Mouse (Mus musculus): Measurements from ENCODE around the gene Rab6a.
"Not testable (repeated sequence)": the region's sequence is repeated elsewhere in the genome, so short reads cannot be mapped to it uniquely, and the experiment has no call there.

Rab6a gene

DNA sequence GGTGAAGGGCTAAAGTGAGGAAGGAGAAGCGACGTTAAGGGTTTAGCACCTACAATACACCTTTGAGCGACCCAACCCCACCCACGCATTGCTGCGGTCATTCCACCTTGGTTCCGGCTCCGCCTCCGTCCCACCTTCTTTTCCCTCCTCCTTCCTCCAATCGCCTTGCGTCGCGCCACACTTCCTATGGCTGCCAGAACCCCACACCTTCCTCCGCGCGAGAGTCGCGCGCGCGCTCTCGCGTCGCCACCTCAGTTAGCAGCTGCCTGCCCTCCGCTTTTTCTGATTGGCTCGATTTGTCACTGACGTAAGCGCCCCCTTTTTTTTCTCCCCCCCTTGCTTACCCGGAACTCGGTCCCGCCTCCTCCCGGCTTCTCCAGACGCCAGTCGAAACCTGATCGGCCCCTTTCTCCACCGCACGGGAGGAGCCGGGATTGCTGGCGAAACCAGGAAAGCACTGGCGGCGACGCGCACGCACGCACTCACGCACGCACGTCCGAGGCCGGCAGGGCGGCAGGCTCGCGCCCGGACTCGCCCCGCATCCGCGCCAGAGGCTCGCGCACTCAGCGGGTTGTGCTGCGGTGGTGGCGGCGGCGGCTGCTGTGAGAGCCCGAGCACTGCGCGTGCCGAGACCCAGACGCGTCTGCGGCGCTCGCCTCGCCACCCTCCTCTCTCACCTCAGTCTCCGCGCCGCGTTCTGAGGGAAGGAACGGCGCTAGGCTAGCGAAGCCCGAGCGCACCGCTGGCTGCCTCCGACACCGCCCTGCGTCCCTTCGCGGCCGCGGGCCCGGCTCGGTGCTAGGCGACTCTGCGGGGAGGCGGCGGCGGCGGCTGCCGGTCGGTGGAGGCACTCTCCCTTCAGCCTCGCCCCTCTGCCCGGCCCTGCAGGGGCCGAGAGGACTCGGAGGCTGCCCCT, at the start of gene Rab6a:
Rab6a (plus strand) TSS at position 197 of the 916 bp plus-strand sequence.
- DNase-seq (ENCODE audit: extremely low read depth, low read depth), result peak; percentile 96

DNA sequence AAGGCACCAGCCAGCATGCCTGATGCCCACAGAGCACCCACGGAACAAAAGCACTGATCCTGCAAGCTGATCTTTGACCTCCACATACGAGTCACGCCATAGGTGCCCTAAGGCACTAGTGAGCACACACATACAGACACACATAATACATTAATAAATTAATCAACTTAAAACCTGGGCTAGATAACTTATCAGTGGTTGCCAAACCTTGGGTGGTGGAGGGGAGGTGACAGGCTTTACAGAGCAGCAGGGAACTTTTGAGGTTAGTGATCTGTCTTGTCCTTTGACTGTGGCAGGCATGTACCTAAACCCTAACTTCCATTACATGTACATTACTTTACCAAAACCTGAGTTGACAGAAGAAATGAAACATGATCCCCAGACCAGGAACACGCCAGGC, 47.9 kb upstream of the Rab6a start:
- no peak for DNase-seq (ENCODE audit: extremely low read depth, low read depth)

DNA sequence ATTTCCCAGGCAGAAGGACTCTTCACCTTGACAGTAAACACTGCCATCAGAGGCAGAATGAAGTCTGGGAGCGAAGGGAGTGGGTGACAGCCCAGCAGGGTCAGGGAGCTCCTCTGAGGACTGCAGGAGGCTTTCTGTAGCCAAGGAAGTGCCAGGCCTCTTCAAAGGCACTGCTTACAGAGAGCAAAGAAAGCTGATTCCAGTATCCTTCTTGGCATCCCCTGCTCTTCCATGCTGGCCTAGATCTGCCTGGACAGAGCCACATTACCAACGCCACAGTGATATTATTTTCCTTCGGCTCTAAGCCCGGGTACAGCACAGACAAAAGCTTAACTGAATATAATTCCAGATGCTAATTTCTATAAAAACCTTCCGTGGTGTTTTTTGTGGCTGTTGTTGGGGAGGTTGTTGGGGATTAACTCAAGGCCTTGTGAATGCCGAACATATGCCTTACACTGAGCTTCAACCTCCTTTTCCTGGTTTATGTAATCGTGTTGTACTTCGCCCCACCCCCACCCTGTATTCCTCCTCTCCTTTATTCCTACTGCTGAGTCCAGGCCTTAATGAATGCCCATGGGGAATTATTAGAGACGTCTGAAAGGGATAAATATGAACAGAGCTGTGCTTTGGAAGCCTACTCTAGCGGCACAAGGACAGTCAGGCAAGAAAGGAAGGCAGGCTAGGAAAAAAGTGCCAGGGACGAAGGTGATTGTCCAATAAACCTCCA, 45.2 kb upstream of the Rab6a start:
- no peak for DNase-seq (ENCODE audit: extremely low read depth, low read depth)

DNA sequence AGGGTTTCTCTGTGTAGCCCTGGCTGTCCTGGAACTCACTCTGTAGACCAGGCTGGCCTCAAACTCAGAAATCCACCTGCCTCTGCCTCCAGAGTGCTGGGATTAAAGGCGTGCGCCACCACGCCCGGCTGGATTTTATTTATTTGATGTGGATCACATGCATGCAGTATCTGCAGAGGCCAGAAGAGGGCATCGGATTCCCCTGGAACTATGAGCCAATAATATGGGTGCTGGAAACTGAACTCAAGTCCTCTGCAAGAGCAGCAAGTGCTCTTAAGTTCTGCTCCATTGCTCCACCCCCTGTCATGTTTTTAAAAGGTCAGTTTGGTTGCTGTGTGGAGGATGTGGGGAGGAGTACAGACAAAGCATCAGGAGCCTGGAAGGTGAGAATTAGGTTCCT, 40.0 kb upstream of the Rab6a start:
- not testable (repeated sequence) for DNase-seq (ENCODE audit: extremely low read depth, low read depth)

DNA sequence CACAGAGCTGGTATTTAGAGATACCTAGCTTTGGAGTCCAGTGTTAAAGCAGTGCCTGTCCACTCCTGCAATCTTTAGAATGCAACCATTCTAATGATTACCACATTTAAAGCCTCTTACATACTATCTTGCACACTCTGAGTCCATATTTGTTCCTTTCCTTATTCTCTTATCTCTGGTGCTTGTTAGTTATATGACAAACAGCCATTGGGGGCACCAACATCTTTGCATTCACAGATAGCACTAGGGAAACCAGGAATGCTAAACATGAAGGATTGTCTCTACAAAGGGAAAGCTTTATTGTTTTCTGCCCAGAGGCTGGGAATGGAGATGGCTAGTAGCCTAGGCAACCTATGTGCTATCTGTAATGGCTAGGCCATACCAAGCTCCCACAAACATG, 37.3 kb upstream of the Rab6a start:
- no peak for DNase-seq (ENCODE audit: extremely low read depth, low read depth)

DNA sequence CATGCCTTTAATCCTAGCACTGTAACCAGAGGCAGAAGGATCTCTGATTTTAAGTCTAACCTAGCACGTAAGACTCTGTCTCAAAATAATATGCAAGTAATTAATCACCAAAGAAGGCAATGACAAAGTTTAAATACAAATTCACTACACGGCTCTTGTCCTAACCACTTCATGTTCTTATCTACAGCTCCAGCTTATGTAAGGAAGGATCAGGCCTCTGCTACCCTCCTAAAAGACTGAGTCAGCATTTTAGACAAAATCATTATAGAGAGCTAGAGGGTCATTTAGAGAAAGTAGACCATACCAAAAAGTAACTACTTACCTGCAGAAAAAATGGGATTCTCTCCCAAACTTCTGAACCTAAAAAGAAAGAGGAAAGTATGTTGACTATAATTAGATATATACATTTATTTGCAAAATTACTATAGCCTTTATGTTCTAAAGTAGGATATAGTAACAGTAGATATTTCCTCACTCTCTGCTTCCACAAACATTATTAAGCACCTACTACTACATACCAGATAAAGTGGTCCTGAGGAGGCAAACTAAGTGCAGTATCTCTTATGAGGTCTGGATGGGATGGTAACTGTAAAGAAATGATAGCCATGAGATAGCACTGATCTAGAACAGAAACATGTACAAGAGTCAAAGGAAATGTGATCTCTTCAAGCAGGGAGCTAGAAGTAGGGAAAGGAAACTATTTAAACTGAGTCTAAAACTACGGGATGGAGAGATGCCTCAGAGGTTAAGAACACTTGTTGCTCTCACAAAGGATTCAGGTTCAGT, 36.1 kb upstream of the Rab6a start:
- peak; percentile 40 for DNase-seq (ENCODE audit: extremely low read depth, low read depth)

DNA sequence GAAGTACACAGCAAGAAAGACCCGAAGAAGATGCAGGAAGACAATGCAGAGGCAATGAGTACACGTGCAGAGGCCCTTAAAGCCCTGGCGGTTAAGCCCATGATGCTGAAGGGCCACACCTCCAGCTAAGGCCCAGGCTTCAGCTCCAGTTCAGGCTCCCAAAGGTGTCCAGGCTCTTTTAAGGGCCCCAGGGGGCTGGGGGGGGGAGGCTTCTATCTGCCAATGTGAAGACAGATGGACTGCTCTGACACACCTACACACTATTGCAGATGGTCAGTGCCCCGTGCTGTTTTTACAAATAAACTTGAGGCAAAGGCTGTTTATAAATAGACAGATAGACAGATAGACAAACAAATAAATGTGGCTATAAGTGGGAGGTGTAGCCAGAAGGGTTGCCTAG, 35.1 kb upstream of the Rab6a start:
- DNase-seq (ENCODE audit: extremely low read depth, low read depth), result no peak

DNA sequence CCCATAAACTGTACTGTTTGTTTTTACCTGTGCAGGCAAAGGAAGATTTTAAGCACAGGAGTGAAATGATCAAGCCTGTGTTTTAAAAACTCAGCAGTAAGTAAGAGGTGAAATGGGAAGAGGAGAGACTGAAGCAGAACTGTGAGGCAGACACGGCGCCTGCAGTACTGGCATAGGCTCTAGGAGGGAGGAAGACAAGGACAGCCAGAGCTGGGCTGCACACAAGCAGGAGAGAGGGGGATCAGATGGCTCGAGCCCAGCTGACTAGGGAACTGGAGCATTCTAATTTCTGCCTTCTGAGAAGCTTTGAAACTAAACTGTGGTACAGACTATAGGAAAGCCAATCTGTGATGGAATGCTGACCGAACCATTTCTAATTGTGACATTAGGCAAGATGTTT, 34.5 kb upstream of the Rab6a start:
- no peak for DNase-seq (ENCODE audit: extremely low read depth, low read depth)

DNA sequence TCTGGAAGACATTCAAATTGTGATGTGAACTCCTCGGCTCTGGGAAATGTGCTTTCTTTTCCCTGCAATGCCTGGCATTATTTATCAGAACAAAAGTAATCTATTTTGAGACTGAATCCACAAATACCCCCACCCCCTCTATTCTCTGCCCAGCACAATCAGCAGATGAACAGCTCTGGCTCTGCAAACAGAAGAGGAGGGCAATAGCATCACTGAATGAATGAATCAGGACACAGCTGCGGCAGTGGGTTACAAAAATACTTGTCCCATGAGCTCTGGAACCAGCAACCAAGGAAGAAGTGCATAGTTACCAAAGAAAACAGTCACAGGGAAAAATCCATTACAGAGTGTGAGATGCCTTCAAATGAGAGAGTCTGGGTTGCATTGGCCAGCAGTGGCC, 28.4 kb upstream of the Rab6a start:
- DNase-seq (ENCODE audit: extremely low read depth, low read depth), result no peak

DNA sequence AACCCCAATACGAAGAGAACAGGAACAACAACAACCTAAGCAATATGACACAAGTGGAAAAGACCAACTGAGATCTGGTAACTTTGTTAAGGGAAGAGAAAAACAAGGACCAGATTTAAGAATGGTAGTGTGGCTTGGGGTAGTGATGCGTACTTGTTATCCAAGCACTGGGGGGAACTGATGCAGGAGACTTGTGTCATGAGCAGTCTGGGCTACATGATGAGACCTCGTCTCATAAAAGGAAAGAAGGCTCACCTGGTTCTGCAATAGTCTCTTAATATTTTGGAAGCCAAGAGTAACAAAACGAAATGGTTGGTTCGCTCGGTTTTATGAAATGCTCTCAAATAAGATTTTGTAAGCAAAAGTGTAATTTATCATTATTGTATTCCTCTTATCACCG, 25.0 kb upstream of the Rab6a start:
- DNase-seq (ENCODE audit: extremely low read depth, low read depth), result no peak

DNA sequence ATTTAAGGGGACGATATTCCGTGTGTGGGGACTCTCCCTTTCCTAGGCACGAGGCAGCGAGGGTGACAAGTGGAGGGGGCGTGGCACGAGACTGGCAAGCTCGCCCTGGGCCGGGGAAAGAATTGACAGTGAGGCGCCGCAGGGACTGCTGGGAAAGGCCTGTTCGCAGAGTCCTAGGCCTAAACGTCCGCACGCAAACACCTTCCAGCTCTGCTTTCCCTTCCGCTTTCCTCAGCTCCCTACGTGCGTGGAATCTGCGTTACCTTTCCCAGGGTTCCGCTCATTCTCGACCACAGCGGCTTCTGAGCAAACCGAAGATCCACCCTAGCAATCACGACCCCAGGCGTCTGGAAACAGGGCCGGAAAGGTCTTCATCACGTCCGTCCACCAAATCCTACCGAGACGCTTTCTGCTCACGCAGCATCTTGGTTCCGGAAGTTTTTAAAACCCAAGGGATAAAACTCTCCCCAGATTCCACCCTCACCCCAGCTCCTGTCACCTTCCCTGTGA, 24.4 kb upstream of the Rab6a start:
- DNase-seq (ENCODE audit: extremely low read depth, low read depth), result peak; percentile 86

DNA sequence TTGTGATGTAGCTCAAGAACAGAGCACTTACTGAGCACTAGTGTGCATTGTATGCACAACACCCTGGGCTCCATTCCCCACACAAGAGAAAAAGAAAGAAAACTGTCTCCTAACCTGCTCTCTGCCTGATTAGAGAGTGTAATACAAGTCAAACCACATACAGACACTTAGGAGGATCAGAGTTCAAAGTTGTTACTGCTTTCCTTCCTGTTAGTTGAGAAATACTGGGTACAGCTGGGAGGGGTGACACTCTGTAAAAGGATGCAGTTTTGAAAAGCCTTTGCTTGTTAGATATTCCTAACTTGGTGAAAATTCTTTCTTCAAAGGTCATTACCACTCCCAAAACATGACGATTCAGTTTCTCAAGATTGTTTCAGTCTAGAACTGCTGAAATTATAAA, 17.4 kb upstream of the Rab6a start:
- no peak for DNase-seq (ENCODE audit: extremely low read depth, low read depth)

DNA sequence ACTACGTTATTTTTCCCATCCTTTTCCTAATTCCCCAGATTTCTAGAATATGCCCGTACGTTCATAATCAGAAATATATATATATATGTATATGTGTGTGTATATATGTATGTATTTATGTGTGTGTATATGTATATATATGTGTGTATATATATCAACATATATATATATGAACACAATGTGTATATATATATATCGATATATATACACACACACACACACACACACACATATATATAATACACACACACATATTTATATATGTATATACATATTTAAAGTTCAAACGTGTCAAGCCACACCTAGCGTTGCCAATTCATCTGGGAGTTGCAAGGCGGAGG, 16.7 kb upstream of the Rab6a start:
- DNase-seq (ENCODE audit: extremely low read depth, low read depth), result no peak

DNA sequence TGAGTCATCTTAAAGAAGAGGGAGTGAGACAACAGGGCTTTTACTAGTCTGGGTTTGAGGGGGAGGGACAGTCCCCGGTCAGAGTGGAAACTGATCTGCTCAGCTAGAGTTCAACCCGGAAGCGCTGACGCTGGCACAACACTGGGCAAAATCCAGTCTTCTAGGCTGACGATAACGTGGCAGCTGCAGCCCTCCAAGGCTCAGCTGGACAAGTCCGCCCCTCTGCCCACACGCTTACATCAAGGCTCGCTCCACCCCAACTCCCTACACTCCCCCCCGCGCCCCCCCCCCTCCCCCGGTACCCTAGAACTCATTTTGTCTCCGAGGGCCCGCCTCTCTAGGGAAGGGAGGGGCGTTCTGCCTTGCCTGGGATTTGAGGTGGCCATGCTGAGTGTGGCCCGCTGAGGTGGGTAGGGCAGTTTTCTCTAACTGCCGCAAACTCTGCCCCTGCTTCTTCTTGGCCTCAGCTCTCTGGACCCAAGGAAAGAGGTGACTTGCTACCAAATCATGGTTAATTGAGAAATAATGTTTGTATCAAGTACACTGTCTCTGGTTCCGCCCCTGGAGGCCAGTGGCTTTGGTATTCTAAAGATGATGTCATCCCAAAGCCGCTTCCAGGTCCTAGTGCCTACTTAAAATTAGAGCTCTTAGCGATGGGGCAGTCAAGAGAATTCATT, 16.2 kb upstream of the Rab6a start:
- peak; percentile 82 for DNase-seq (ENCODE audit: extremely low read depth, low read depth)

DNA sequence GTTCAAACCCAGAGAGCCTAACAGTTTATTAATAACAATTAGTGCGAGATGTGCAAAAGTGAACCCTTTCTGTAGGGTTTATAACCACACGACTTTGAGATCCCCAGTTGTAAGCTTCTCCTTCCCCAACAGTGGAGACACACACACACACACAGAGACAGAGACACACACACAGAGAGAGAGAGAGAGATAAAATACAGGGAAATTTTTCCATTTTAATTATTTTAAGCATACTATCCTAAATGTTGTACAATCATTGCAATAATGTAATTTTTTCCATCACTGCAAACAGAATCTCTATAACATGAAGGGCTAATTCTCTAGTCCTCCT, 15.7 kb upstream of the Rab6a start:
- no peak for DNase-seq (ENCODE audit: extremely low read depth, low read depth)

DNA sequence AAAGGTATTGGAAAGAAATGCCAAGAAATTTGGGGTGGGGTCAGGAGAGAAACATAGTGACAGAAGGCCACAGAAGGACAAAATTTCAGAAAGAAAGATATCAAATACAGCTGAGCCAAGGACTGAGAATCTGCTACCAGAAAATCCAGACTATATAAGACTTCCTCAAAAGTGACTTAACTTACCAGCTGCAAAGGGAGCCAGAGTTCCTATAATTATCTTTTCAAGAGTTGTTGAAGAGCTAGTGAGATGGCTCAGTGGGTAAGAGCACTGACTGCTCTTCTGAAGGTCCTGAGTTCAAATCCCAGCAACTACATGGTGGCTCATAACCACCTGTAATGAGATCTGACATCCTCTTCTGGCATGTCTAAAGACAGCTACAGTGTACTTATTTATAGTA, 13.9 kb upstream of the Rab6a start:
- DNase-seq (ENCODE audit: extremely low read depth, low read depth), result peak; percentile 81

DNA sequence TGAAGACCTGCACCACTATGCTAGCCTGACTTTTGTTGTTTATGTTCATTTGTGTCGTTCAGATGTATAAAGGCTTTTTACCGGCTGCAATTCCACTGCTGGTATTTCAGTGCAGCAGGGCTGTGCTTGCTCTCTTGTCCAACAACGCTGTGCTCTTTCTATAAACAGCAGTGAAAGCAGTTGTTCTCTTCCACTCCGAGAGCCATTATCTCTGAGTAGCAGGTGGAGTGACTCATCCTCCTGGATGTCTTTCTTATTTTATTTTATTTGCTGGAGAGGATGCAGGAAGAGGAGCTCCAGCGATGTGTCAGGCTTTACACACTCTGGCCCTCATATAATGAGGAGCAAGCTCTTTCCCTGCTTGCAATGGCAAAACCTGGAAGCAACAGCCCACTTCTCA, 7.0 kb upstream of the Rab6a start:
- DNase-seq (ENCODE audit: extremely low read depth, low read depth), result peak; percentile 64

DNA sequence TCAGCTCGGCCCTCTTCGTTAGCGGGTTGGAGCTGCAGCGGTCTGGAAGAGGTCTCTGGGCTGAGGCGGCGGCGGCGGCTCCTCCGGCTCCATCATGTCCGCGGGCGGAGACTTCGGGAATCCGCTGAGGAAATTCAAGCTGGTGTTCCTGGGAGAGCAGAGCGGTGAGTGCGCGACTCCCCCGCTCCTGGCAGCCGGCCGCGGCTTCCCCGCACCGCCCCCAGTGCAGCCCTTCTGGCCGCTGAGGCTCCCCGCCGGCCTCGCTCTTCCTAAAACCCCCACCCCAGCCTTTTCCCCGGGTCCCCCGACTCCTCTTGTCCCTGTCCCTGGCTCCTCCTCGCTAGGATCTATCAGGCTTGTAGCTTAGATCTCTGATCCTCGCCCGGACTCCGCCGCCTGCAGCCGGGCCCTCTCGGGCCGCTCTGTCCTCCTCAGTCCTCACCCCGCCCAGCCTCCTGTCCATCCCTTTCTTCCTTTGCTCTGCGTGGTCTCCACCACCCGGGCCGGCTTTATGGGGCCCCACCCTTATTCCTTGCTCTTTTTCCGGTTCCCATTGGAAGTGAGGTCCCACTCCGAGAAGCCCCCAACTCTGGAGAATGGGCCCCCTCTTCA, 1.0 kb downstream of the Rab6a start, which contains the start of gene Mrpl48:
Mrpl48 (minus strand) TSS at position 172 of the 612 bp plus-strand sequence.
- DNase-seq (ENCODE audit: extremely low read depth, low read depth), result no peak

DNA sequence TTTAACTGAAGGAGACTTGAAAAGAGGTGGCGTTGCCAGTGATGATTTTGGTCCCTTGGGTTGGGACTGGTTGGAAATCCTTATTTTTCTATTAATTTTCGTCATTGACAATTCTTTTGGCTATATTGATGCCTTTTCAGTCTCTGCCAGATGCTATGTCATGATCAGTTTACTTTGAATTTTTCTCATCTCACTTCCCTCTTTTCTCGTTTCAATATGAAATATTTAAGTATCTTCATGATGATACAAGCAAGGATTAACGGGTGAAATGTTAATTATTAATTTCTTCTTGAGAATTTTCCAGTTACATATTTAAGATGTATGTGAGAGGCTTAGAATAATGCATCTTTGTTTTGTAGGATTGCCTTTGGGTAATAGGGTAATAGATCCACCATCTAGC, 1.7 kb downstream of the Rab6a start:
- no peak for DNase-seq (ENCODE audit: extremely low read depth, low read depth)

DNA sequence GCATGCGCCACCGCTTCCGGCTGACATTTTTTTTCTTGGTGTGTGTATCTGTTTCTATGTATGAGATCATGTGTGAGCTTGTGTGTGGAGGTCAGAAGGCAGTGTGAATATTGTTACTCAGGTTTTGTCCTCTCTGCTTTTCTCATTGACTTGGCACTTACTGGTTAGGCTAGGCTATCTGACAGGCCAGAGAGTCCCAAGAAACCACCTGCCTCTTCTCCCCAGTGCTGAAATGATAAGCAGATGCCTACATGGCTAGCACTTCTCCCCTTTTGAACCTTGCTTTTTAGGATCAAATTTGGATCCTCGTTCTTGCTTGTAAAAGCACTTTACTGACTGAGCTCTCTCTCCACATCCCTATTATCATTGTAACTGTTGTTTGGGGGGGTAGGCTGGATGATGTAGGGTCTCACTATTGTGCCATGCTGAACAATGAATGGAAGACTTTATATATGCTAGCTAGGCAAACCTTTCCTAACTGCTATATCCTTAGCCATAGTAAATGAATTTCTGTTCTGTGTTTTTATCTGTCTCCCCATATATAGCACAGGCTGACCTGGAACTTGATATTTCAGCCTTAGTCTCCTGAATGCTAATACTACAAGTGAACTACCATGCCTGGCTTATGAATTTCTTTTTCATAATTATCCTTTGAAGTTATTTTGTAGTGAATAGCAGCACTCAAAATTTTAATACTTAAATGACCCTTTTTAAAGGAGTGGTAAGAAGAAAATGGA, 9.1 kb downstream of the Rab6a start:
- DNase-seq (ENCODE audit: extremely low read depth, low read depth), result peak; percentile 51
